Mouse (Mus musculus): ENCODE data around the gene Cmtm2b. TPM values are rescaled to one million over a fixed set of nuclear protein-coding genes. Genes with fewer than 3 reads are reported as not detected.

Cmtm2b gene
- polyA plus RNA-seq, 1 experiment from 2014 or later, result not detected

GRCm38 (mm10) chr8:104346706-104347105 is 24.7 kb downstream of the Cmtm2b start:
- Histone ChIP-seq H3K4me3 (replicated peaks) (no peak overlapping the region), H3K9me3 (no peaks in the 10 kb centered on the region), H3K27me3 (replicated peaks) (no peaks in the 10 kb centered on the region), H3K9ac (peak overlapping the region; percentile 28; the same call in 1 of the 2 replicates), H3K4me2 (replicated peaks) (no peak overlapping the region), H3K36me3 (peaks cover 8% of the 10 kb centered on the region; the same call in 1 of the 2 replicates), H3K27ac (no peak overlapping the region), H3K4me1 (replicated peaks) (peaks cover 10% of the 10 kb centered on the region)
- 69% methylated on average over 12 of the region's 12 CpGs for WGBS
- ATAC-seq, result no peak

- peaks cover 12% of the 10 kb centered on the region; the same call in 1 of the 2 replicates for H3K36me3 ChIP-seq
- H3K4me3 ChIP-seq (replicated peaks), result no peak overlapping the region
- no peaks in the 10 kb centered on the region for H3K27me3 ChIP-seq (replicated peaks)
- H3K9ac ChIP-seq, result no peak overlapping the region
- no peak overlapping the region for H3K27ac ChIP-seq
- WGBS, result 79% methylated on average over 5 of the region's 5 CpGs
- ATAC-seq, result no peak
- no peaks in the 10 kb centered on the region for H3K9me3 ChIP-seq
- peaks cover 1% of the 10 kb centered on the region; the same call in 1 of the 2 replicates for H3K4me1 ChIP-seq (replicated peaks)
- no peak overlapping the region for H3K4me2 ChIP-seq (replicated peaks)
Observed at GRCm38 (mm10) chr8:104348971-104349370, 26.9 kb downstream of the Cmtm2b start.

GRCm38 (mm10) chr8:104350047-104350446 is 28.0 kb downstream of the Cmtm2b start:
- no peak overlapping the region for H3K9ac ChIP-seq
- no peaks in the 10 kb centered on the region for H3K4me1 ChIP-seq (replicated peaks)
- 61% methylated on average over 13 of the region's 13 CpGs for WGBS
- peaks cover 12% of the 10 kb centered on the region; the same call in 1 of the 2 replicates for H3K36me3 ChIP-seq
- no peak overlapping the region for H3K27ac ChIP-seq
- H3K27me3 ChIP-seq (replicated peaks), result no peaks in the 10 kb centered on the region
- no peak overlapping the region for H3K4me3 ChIP-seq (replicated peaks)
- ATAC-seq, result peak; percentile 57; the same call in 1 of the 2 replicates
- no peaks in the 10 kb centered on the region for H3K9me3 ChIP-seq
- H3K4me2 ChIP-seq (replicated peaks), result no peak overlapping the region

- Histone ChIP-seq H3K27ac (no peak overlapping the region), H3K9me3 (no peaks in the 10 kb centered on the region), H3K4me3 (replicated peaks) (no peak overlapping the region), H3K4me1 (replicated peaks) (no peaks in the 10 kb centered on the region), H3K36me3 (peaks cover 12% of the 10 kb centered on the region; the same call in 1 of the 2 replicates), H3K9ac (no peak overlapping the region), H3K27me3 (replicated peaks) (no peaks in the 10 kb centered on the region), H3K4me2 (replicated peaks) (no peak overlapping the region)
- no peak for ATAC-seq
- 73% methylated on average over 5 of the region's 5 CpGs for WGBS
Observed at GRCm38 (mm10) chr8:104353186-104353585, 31.2 kb downstream of the Cmtm2b start.

- Histone ChIP-seq H3K4me2 (replicated peaks) (no peak overlapping the region), H3K27ac (no peak overlapping the region), H3K36me3 (peaks cover 8% of the 10 kb centered on the region; the same call in 1 of the 2 replicates), H3K9me3 (no peaks in the 10 kb centered on the region), H3K4me1 (replicated peaks) (no peaks in the 10 kb centered on the region), H3K9ac (no peak overlapping the region), H3K27me3 (replicated peaks) (no peaks in the 10 kb centered on the region), H3K4me3 (replicated peaks) (no peak overlapping the region)
- WGBS, result 88% methylated on average over 10 of the region's 10 CpGs
- ATAC-seq, result peak; percentile 38
Observed at GRCm38 (mm10) chr8:104354504-104354903, 32.5 kb downstream of the Cmtm2b start.

DNA sequence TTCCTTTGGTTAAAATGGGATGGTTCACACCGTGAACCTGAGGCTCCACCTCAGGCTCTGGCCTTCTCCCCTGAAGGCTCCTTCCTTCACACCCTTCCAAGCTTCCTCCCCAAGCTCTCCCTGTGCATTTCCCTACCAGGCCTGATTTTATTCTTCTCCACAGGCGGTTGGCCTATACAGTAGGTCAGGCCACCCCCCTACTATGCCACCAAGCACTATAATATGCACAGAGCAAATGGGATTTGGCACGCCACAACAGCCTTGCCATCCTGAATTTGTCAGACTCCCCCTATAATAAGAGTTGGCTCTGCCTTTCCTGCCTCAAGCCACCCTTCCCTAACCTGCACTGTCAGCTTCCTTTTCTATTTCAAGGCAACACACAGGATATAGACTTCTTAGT is 36.6 kb downstream of the Cmtm2b start:
- Histone ChIP-seq H3K4me2 (replicated peaks) (no peak overlapping the region), H3K4me1 (replicated peaks) (peaks cover 6% of the 10 kb centered on the region; the same call in 1 of the 2 replicates), H3K27me3 (replicated peaks) (no peaks in the 10 kb centered on the region), H3K27ac (no peak overlapping the region), H3K36me3 (peaks cover 5% of the 10 kb centered on the region; the same call in 1 of the 2 replicates), H3K4me3 (replicated peaks) (no peak overlapping the region), H3K9ac (no peak overlapping the region), H3K9me3 (no peaks in the 10 kb centered on the region)
- ATAC-seq, result no peak
- 87% methylated on average over 3 of the region's 3 CpGs for WGBS

GRCm38 (mm10) chr8:104359778-104360456 is 37.9 kb downstream of the Cmtm2b start:
- Histone ChIP-seq H3K27me3 (replicated peaks) (no peaks in the 10 kb centered on the region), H3K9me3 (no peaks in the 10 kb centered on the region), H3K36me3 (peaks cover 5% of the 10 kb centered on the region; the same call in 1 of the 2 replicates), H3K4me1 (replicated peaks) (peaks cover 6% of the 10 kb centered on the region), H3K27ac (no peak overlapping the region), H3K4me3 (replicated peaks) (no peak overlapping the region), H3K9ac (no peak overlapping the region), H3K4me2 (replicated peaks) (no peak overlapping the region)
- 77% methylated on average over 15 of the region's 15 CpGs for WGBS
- ATAC-seq, result peak; percentile 34; the same call in 1 of the 2 replicates

DNA sequence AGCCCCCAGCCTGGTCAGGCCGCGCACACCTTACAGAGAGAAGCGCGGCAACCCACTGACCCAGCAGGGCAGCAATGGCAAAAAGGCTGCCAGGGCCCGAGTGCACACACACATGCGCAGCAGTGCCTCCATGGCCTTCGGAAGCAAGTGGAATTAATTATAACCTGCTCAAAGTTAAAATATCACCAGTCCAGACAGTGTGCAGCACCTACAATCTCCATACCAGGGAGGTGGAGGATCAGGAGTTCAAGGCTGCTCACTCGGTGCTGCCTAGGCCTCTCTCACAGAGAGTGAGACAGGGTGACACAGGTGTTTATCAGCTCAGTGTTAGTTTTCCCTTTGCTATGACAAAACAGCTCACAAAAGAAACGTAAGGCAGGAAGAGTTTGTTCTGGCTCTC is 43.7 kb downstream of the Cmtm2b start:
- no peak overlapping the region for H3K4me3 ChIP-seq (replicated peaks)
- peaks cover 20% of the 10 kb centered on the region for H3K4me1 ChIP-seq (replicated peaks)
- H3K27me3 ChIP-seq (replicated peaks), result no peaks in the 10 kb centered on the region
- no peak overlapping the region for H3K4me2 ChIP-seq (replicated peaks)
- WGBS, result 78% methylated on average over 9 of the region's 9 CpGs
- no peaks in the 10 kb centered on the region for H3K36me3 ChIP-seq
- H3K9me3 ChIP-seq, result no peaks in the 10 kb centered on the region
- H3K9ac ChIP-seq, result no peak overlapping the region
- ATAC-seq, result peak; percentile 71
- H3K27ac ChIP-seq, result peak overlapping the region; percentile 51

GRCm38 (mm10) chr8:104367398-104367797 is 45.4 kb downstream of the Cmtm2b start:
- ATAC-seq, result no peak
- 52% methylated on average over 5 of the region's 5 CpGs for WGBS

DNA sequence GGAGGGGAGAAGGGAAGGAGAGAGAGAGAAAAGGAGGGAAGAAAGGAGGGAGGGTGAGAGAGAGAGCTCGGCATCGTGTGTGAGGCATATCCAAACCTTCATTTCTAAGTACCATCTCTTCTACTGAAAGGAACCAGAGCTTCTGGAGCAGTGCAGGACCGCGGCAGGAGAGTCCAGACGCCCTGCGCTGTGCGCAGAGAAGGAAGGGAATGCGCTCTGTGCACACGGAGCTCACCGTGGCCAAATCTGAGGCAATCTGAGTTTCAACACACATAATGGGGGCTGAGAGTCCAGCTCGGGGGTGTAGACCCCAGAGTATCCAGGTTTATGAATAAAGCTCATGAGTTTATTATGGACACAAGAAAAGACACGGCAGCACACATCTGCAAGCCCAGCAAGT is 47.6 kb downstream of the Cmtm2b start:
- ATAC-seq, result no peak
- H3K27ac ChIP-seq, result peak overlapping the region; percentile 44; the same call in 1 of the 2 replicates
- no peak overlapping the region for H3K4me2 ChIP-seq (replicated peaks)
- H3K4me3 ChIP-seq (replicated peaks), result no peak overlapping the region
- H3K9me3 ChIP-seq, result no peaks in the 10 kb centered on the region
- peaks cover 23% of the 10 kb centered on the region for H3K4me1 ChIP-seq (replicated peaks)
- no peak overlapping the region for H3K9ac ChIP-seq
- WGBS, result 65% methylated on average over 12 of the region's 12 CpGs
- H3K27me3 ChIP-seq (replicated peaks), result no peaks in the 10 kb centered on the region
- H3K36me3 ChIP-seq, result no peaks in the 10 kb centered on the region

More at GRCm38 (mm10) chr8:104367398-104367797, 45.4 kb downstream of the Cmtm2b start:
- no peaks in the 10 kb centered on the region for H3K27me3 ChIP-seq (replicated peaks)
- H3K4me3 ChIP-seq (replicated peaks), result no peak overlapping the region
- H3K27ac ChIP-seq, result no peak overlapping the region
- no peak overlapping the region for H3K4me2 ChIP-seq (replicated peaks)
- no peaks in the 10 kb centered on the region for H3K9me3 ChIP-seq
- H3K4me1 ChIP-seq (replicated peaks), result peaks cover 20% of the 10 kb centered on the region
- no peaks in the 10 kb centered on the region for H3K36me3 ChIP-seq
- no peak overlapping the region for H3K9ac ChIP-seq

DNA sequence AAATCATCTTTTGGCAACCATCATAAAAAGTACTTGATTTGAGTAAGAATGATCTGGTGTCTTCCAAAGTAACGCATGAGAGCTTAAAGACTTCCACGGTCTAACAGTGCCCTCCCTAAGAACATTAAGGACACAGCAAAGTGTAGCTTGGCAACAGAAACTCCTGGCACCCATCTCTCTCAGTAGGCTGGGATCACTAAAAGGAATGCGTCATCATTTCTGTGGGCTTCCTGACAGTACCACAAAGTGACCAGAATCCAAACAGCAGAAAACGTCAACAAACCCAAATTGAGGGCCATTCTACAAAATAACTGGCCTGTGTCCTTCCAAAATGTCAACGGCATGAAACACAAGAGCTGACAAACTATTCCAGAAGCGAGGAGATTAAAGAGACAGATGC is 48.0 kb downstream of the Cmtm2b start:
- H3K27me3 ChIP-seq (replicated peaks), result no peaks in the 10 kb centered on the region
- no peak overlapping the region for H3K9ac ChIP-seq
- H3K4me2 ChIP-seq (replicated peaks), result no peak overlapping the region
- no peaks in the 10 kb centered on the region for H3K9me3 ChIP-seq
- peak overlapping the region; percentile 44; the same call in 1 of the 2 replicates for H3K27ac ChIP-seq
- ATAC-seq, result no peak
- no peak overlapping the region for H3K4me3 ChIP-seq (replicated peaks)
- peaks cover 27% of the 10 kb centered on the region for H3K4me1 ChIP-seq (replicated peaks)
- 71% methylated on average over 6 of the region's 6 CpGs for WGBS
- no peaks in the 10 kb centered on the region for H3K36me3 ChIP-seq

- ATAC-seq, result no peak
- Histone ChIP-seq H3K9me3 (no peaks in the 10 kb centered on the region), H3K36me3 (no peaks in the 10 kb centered on the region), H3K4me1 (replicated peaks) (peaks cover 28% of the 10 kb centered on the region), H3K27ac (no peak overlapping the region), H3K9ac (no peak overlapping the region), H3K4me2 (replicated peaks) (no peak overlapping the region), H3K27me3 (replicated peaks) (no peaks in the 10 kb centered on the region), H3K4me3 (replicated peaks) (no peak overlapping the region)
- 87% methylated on average over 6 of the region's 6 CpGs for WGBS
Observed at GRCm38 (mm10) chr8:104371121-104371520, 49.1 kb downstream of the Cmtm2b start.

GRCm38 (mm10) chr8:104373779-104374178 is 51.7 kb downstream of the Cmtm2b start:
- Histone ChIP-seq H3K4me2 (replicated peaks) (peak overlapping the region; percentile 22), H3K9ac (no peak overlapping the region), H3K4me1 (replicated peaks) (peaks cover 29% of the 10 kb centered on the region), H3K27me3 (replicated peaks) (no peaks in the 10 kb centered on the region), H3K9me3 (no peaks in the 10 kb centered on the region), H3K27ac (peak overlapping the region; percentile 85), H3K36me3 (no peaks in the 10 kb centered on the region), H3K4me3 (replicated peaks) (no peak overlapping the region)
- 66% methylated on average over 11 of the region's 11 CpGs for WGBS
- ATAC-seq, result peak; percentile 7; the same call in 1 of the 2 replicates

Measured in intestine, embryonic 15.5 days (tissue).